Mouse (Mus musculus): ENCODE measurements around the gene Morc3. TPM values are rescaled to one million over a fixed set of nuclear protein-coding genes. Genes with fewer than 3 reads are reported as not detected.

Morc3 gene
- polyA plus RNA-seq, 1 experiment: 25.1 TPM

DNA sequence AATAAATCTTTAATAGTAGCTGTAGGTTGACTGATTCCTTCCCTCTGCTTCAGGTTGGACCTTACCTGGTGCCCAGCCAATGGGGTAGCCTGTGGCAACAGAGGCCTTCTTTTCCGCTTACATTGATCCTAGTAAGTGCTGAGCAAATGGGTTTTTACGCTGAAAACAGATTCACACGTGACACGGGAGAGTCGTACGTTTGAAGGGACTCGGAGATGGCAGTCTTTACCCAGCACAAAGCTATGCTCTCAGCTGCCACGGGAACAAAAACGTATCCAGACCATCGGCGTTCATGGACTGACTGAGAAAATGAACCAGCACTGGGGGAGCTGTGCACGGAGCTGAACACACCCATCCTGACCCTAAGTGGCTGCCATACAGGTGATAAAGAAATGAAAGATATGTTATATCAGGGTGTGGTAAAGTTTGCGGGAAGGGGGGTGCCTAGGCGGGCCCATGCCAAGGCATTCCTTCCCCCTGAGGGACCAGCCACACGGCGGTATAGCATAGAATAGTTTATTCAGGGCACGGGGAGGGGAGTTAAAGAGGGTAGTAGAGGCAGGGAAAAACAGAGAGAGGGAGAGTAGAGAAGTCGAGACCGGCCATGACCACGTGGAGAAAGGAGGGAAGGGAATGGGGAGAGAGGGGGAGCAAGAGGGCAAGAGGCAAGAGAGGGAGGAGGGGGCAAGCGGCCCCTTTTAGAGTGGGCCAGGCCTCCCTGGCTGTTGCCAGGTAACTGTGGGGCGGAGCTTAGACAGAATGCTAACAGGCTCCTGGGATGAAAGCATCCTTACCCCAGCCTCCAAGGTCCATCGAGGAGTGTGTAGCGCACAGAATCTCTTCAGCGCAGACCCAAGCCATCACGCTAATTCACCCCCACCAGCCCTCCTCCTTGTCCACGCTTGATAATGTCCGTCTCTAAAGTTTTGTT, 79.1 kb downstream of the Morc3 start:
- H3K27me3 ChIP-seq (ENCODE audit: control insufficient read depth, insufficient read depth, low read length): no peaks in the 10 kb centered on the region
- 69% methylated on average over 28 of the region's 28 CpGs for WGBS
- no peak overlapping the region for H3K27ac ChIP-seq (ENCODE audit: insufficient read depth, low read length)
- H3K4me3 ChIP-seq (replicated peaks; ENCODE audit: insufficient read depth, low read depth, low read length): no peak overlapping the region
- no peak for DNase-seq
- no peak for TF ChIP-seq POLR2A (IDR thresholded peaks at IDR 0.05; ENCODE audit: borderline replicate concordance, insufficient read depth, low read length)
- TF ChIP-seq CTCF (IDR thresholded peaks at IDR 0.05; ENCODE audit: borderline replicate concordance, insufficient read depth, low read depth, low read length): no peak
- H3K4me1 ChIP-seq (ENCODE audit: control insufficient read depth, insufficient read depth, low read length): no peaks in the 10 kb centered on the region

DNA sequence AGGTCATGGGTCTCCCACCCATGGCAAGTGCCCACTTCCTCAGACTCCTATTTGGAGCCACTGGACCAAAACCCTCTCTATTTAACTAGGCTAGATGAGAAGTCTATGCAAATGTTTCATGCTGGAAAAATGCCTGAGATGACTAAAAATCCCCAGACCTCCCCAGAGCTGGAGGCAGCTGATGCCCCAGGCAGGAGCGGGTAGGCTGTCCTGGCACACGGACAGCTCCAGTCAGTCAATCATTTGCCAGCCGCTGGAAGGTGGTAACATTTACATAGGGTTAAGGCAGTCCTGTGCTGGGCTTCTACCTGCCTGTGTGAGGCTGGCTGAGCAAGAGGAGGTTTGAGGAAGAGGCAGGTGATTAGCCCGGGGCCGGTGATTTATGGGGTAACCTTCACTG, 80.2 kb downstream of the Morc3 start:
- DNase-seq: no peak
- WGBS: 53% methylated on average over 5 of the region's 5 CpGs

DNA sequence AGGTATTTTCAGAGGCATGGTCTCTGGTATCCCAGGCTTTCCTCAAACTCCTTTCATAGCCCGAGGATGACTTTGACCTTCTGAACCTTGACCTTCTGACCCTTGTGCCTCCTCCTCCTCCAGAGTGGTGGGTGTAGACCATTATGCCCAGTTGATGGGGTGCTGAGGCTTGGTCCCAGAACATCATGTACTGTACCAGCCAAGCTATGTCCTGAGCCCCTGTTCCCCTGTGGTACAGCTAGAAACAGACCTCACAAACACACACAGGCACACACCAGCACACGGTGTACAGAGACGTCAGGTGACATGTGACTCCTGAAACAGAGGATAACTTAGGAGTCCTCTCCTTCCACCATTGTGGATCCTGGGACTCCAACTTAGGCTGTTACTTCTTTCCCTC, 80.9 kb downstream of the Morc3 start:
- DNase-seq: no peak
- Histone ChIP-seq H3K4me3 (replicated peaks; ENCODE audit: insufficient read depth, low read depth, low read length) (no peak overlapping the region), H3K27me3 (ENCODE audit: control insufficient read depth, insufficient read depth, low read length) (no peaks in the 10 kb centered on the region), H3K4me1 (ENCODE audit: control insufficient read depth, insufficient read depth, low read length) (no peaks in the 10 kb centered on the region), H3K27ac (ENCODE audit: insufficient read depth, low read length) (no peak overlapping the region)
- TF ChIP-seq POLR2A (IDR thresholded peaks at IDR 0.05; ENCODE audit: borderline replicate concordance, insufficient read depth, low read length) (no peak), CTCF (IDR thresholded peaks at IDR 0.05; ENCODE audit: borderline replicate concordance, insufficient read depth, low read depth, low read length) (no peak)
- WGBS: 84% methylated on average over 3 of the region's 3 CpGs

More for the DNA sequence above, 80.2 kb downstream of the Morc3 start:
- H3K27me3 ChIP-seq (ENCODE audit: control insufficient read depth, insufficient read depth, low read length): no peaks in the 10 kb centered on the region
- TF ChIP-seq CTCF (IDR thresholded peaks at IDR 0.05; ENCODE audit: borderline replicate concordance, insufficient read depth, low read depth, low read length) (no peak), POLR2A (IDR thresholded peaks at IDR 0.05; ENCODE audit: borderline replicate concordance, insufficient read depth, low read length) (no peak)
- no peak overlapping the region for H3K27ac ChIP-seq (ENCODE audit: insufficient read depth, low read length)
- no peaks in the 10 kb centered on the region for H3K4me1 ChIP-seq (ENCODE audit: control insufficient read depth, insufficient read depth, low read length)
- no peak overlapping the region for H3K4me3 ChIP-seq (replicated peaks; ENCODE audit: insufficient read depth, low read depth, low read length)

DNA sequence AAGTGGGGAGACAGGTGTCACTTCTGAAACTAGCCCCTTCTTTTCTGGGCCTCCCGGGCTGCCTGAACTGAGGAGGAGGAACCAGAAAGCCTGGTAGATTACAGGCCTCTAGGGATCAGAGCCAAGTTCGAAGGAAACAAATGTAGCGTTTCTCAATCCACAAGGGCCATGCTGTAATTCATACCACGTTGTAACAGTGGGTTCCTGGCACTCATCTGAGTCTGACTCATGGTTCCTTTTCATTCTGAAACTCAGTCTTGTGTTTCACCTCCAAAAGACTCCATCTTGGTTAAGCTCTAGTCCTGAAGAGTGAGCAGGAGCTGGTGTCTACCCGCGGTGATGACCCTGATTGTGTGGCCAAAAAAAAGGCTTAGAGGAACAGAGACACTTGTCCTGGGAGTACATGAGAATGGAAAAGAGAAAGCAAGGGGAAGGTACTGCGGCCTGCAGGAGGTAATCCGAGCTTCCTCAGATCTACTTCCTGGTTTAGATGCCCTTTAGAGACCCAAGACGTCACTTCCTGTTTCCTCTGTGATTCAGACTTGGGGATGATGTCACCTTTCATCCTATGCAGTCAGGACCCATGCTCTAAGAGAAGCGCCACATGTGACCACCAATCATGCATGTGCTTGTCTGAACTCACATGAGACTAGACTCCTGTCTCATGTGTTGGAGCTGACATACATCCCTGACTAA, 82.1 kb downstream of the Morc3 start:
- TF ChIP-seq POLR2A (IDR thresholded peaks at IDR 0.05; ENCODE audit: borderline replicate concordance, insufficient read depth, low read length): no peak
- no peak for TF ChIP-seq CTCF (IDR thresholded peaks at IDR 0.05; ENCODE audit: borderline replicate concordance, insufficient read depth, low read depth, low read length)
- Histone ChIP-seq H3K4me1 (ENCODE audit: control insufficient read depth, insufficient read depth, low read length) (no peaks in the 10 kb centered on the region), H3K27me3 (ENCODE audit: control insufficient read depth, insufficient read depth, low read length) (no peaks in the 10 kb centered on the region), H3K27ac (ENCODE audit: insufficient read depth, low read length) (no peak overlapping the region), H3K4me3 (replicated peaks; ENCODE audit: insufficient read depth, low read depth, low read length) (no peak overlapping the region)
- WGBS: 60% methylated on average over 10 of the region's 10 CpGs
- no peak for DNase-seq

DNA sequence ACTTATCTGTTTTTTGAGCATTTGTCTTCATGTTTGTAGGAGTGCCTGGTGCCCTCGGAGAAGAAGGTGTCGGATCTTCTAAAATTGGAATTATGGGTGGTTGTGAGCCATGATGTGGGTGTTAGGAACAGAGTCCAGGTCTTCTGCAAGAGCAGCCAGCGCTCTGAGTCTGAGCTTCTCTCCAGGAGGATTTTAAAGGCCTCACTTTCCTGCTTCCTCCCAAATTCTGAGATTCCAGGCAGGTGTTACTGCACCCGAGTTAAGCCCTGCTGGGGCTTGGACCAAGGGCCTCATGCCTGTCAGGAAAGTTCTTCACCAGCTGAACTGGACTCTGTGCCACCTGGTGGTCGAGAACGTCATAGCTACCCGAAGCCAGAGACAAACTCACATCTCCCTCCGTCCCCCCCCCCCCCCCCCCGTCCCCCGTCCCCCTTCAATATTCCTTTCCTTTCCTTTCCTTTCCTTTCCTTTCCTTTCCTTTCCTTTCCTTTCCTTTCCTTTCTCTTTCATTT, 83.5 kb downstream of the Morc3 start:
- no peak for DNase-seq
- WGBS: 35% methylated on average over 10 of the region's 10 CpGs

DNA sequence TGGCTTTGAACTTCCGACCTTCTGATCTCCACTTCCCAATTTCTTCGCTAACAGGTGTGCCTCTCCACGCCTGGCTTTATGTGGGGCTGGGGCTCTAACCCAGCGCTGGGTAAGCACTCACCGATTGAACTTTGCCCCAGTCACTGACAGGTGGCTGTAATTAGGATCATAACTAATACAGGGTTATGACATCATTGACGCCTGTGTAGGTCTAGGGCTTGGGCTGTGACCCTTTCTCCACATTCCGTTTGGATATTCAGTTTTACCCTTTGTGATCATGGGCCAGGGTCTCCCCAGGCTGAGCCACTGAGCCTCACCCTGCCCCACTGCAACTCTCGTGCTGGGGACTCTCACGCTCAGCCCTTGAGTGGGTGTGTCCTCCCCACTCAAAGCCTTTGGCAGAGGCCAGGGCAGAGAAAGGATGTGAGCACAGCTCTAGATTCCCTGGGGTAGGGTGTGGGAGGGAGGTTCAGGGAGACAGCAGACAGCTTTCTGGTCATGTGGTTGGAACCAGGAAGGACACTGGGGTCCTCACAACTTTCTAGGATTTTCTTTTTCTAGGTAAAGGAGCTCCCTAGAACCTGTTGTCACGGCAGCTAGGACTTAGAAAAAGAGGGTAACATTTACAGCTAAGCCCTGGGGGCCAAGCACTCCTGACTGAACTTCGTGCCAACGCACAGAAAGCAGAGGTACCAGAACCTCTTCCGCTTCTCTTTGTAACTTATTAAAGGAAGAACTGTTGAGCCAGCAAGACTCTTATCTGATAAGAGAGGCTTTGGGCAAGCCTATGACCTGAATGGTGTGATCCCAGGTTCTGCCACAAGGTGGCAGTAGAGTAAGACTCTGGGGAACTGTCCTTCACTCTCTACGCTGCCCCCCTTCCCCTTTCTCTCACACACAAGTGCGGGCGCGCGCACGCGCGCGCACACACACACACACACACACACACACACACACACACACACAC, 86.1 kb downstream of the Morc3 start:
- TF ChIP-seq CTCF (IDR thresholded peaks at IDR 0.05; ENCODE audit: borderline replicate concordance, insufficient read depth, low read depth, low read length) (peak; percentile 74), POLR2A (IDR thresholded peaks at IDR 0.05; ENCODE audit: borderline replicate concordance, insufficient read depth, low read length) (no peak)
- WGBS: 36% methylated on average over 22 of the region's 22 CpGs
- peak; percentile 58 to 75 for DNase-seq
- Histone ChIP-seq H3K4me3 (replicated peaks; ENCODE audit: insufficient read depth, low read depth, low read length) (no peak overlapping the region), H3K27ac (ENCODE audit: insufficient read depth, low read length) (no peak overlapping the region), H3K4me1 (ENCODE audit: control insufficient read depth, insufficient read depth, low read length) (no peaks in the 10 kb centered on the region), H3K27me3 (ENCODE audit: control insufficient read depth, insufficient read depth, low read length) (no peaks in the 10 kb centered on the region)

More for the DNA sequence above, 83.5 kb downstream of the Morc3 start:
- Histone ChIP-seq H3K4me3 (replicated peaks; ENCODE audit: insufficient read depth, low read depth, low read length) (no peak overlapping the region), H3K27ac (ENCODE audit: insufficient read depth, low read length) (no peak overlapping the region), H3K27me3 (ENCODE audit: control insufficient read depth, insufficient read depth, low read length) (no peaks in the 10 kb centered on the region), H3K4me1 (ENCODE audit: control insufficient read depth, insufficient read depth, low read length) (no peaks in the 10 kb centered on the region)
- no peak for TF ChIP-seq CTCF (IDR thresholded peaks at IDR 0.05; ENCODE audit: borderline replicate concordance, insufficient read depth, low read depth, low read length)
- TF ChIP-seq POLR2A (IDR thresholded peaks at IDR 0.05; ENCODE audit: borderline replicate concordance, insufficient read depth, low read length): no peak

DNA sequence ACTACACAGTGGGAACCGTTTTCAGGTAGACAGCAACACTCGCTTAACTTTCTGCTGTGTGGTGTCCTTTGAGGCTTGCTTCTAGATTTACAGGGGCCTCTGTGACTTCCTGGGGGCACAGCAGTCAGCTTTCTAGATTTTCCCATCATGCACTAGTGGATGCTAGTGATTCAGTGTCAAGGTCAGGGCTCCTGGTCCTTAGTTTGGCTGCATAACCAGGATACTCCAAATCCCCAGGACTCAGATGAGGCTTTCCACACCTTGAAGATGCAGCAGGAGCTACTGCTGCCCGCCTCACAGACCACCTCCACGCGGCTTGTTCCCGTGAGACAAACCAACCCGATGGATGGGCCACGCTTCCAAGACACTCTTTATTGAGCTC, 86.7 kb downstream of the Morc3 start:
- H3K4me1 ChIP-seq (ENCODE audit: control insufficient read depth, insufficient read depth, low read length): no peaks in the 10 kb centered on the region
- no peak overlapping the region for H3K4me3 ChIP-seq (replicated peaks; ENCODE audit: insufficient read depth, low read depth, low read length)
- H3K27me3 ChIP-seq (ENCODE audit: control insufficient read depth, insufficient read depth, low read length): no peaks in the 10 kb centered on the region
- TF ChIP-seq CTCF (IDR thresholded peaks at IDR 0.05; ENCODE audit: borderline replicate concordance, insufficient read depth, low read depth, low read length) (no peak), POLR2A (IDR thresholded peaks at IDR 0.05; ENCODE audit: borderline replicate concordance, insufficient read depth, low read length) (no peak)
- no peak overlapping the region for H3K27ac ChIP-seq (ENCODE audit: insufficient read depth, low read length)
- DNase-seq: no peak
- WGBS: 63% methylated on average over 8 of the region's 8 CpGs

Measured in cerebellum, adult 2 months (tissue).